16 mouse cellular contexts compared by ENCODE assay signal in the genomic region with DNA sequence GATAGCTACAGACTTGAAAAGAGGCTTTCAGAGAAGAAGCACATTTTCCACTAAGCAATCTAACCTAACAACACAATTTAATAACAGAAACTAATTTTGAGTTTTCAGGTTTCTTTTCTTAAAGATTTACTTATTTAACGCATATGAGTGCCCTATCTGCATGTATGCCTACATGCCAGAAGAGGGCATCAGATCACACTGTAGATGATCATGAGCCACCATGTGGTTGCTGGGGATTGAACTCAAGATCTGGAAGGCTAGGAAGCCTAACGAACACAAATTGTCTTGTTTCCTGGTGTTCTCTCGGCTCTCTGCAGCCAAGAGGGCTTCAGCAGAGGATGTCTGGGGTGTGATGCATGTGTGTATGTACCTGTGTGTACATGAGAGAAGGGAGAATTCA.
DNase-seq lines count a peak whose midpoint lies in the region; ATAC-seq and TF ChIP-seq lines count a peak whose summit lies in the region.
"Had no signal": no experiment of that assay in that cellular context is flagged by ENCODE, and none has a peak within 500 bp of the region (broad histone marks: within the 10 kb centered on the region; RNA-seq: fewer than 3 reads in every experiment).

No protein-coding gene starts in this region.

- H3K36me3 ChIP-seq in heart, postnatal 0 days (replicated peaks; ENCODE audit: control insufficient read depth, insufficient read depth, low read length), result no peaks in the 10 kb centered on the region
- no peaks in the 10 kb centered on the region for H3K36me3 ChIP-seq in midbrain, embryonic 11.5 days (ENCODE audit: control insufficient read depth, insufficient read depth, low read length)
- H3K36me3 ChIP-seq in midbrain, embryonic 10.5 days, result no peaks in the 10 kb centered on the region
- H3K36me3 ChIP-seq: hindbrain, embryonic 13.5 days; limb, embryonic 15.5 days had no signal

- ATAC-seq in CD4-positive, CD25-positive, alpha-beta regulatory T cell, adult 4 months, result no peak
- ATAC-seq in heart, postnatal 0 days (ENCODE audit: insufficient read depth, low read depth), result no peak
- no peak for ATAC-seq in midbrain, embryonic 11.5 days (ENCODE audit: low FRiP score)

- no peak overlapping the region for H3K4me3 ChIP-seq in heart, postnatal 0 days (ENCODE audit: low read depth, low read length)
- H3K4me3 ChIP-seq in midbrain, embryonic 11.5 days (ENCODE audit: low read depth, low read length), result no peak overlapping the region
- H3K4me3 ChIP-seq in midbrain, embryonic 10.5 days, result no peak overlapping the region
- H3K4me3 ChIP-seq: hindbrain, embryonic 13.5 days; limb, embryonic 15.5 days had no signal

- H3K4me2 ChIP-seq in heart, postnatal 0 days (ENCODE audit: low read depth, low read length), result no peak overlapping the region
- H3K4me2 ChIP-seq in midbrain, embryonic 11.5 days, result no peak overlapping the region
- H3K4me2 ChIP-seq: hindbrain, embryonic 13.5 days; limb, embryonic 15.5 days had no signal

- no peak for TF ChIP-seq EP300 in heart, postnatal 0 days (IDR thresholded peaks at IDR 0.05; ENCODE audit: low read depth)

- H3K4me1 ChIP-seq in heart, postnatal 0 days (ENCODE audit: control insufficient read depth, insufficient read depth), result no peaks in the 10 kb centered on the region; the same call in 1 of the 2 replicates
- H3K4me1 ChIP-seq in midbrain, embryonic 11.5 days (ENCODE audit: control insufficient read depth, insufficient read depth, low read length), result no peaks in the 10 kb centered on the region
- no peaks in the 10 kb centered on the region for H3K4me1 ChIP-seq in midbrain, embryonic 10.5 days
- H3K4me1 ChIP-seq: limb, embryonic 15.5 days had no signal

- H3K9ac ChIP-seq in heart, postnatal 0 days (replicated peaks; ENCODE audit: low read depth, low read length), result no peak overlapping the region
- H3K9ac ChIP-seq in midbrain, embryonic 11.5 days (ENCODE audit: low read length), result no peak overlapping the region
- H3K9ac ChIP-seq: hindbrain, embryonic 13.5 days; limb, embryonic 15.5 days had no signal

- peak; percentile 61 for DNase-seq in CD4-positive, CD25-positive, alpha-beta regulatory T cell, adult 2 months (ENCODE audit: low read depth, low spot score)
- DNase-seq in heart, postnatal 0 days (ENCODE audit: low spot score), result no peak
- DNase-seq in heart, adult 8-10 months (ENCODE audit: low spot score), result no peak
- peak; percentile 37 for DNase-seq in midbrain, embryonic 11.5 days (ENCODE audit: low spot score, missing footprints)
- no peak for DNase-seq in midbrain, embryonic 10.5 days (ENCODE audit: low spot score)
- DNase-seq in naive thymus-derived CD4-positive, alpha-beta T cell, adult 2 months (ENCODE audit: low read depth), result peak; percentile 37
- no peak for DNase-seq in urinary bladder, postnatal 25 days (ENCODE audit: low spot score)
- DNase-seq: adrenal gland, postnatal 36 days; B cell, adult 2 months; cerebellum, adult 18-20 months; heart, adult 11 months; kidney, postnatal 36 days; lung, postnatal 4 days had no signal

- 69% methylated on average over 3 of the region's 3 CpGs for WGBS in heart, postnatal 0 days
- 84% methylated on average over 3 of the region's 3 CpGs for WGBS in midbrain, embryonic 11.5 days
- 81% methylated on average over 3 of the region's 3 CpGs for WGBS in midbrain, embryonic 10.5 days

- peak; percentile 57 for TF ChIP-seq CTCF in heart, postnatal 0 days (IDR thresholded peaks at IDR 0.05; ENCODE audit: low read depth)

- H3K27ac ChIP-seq in heart, postnatal 0 days (ENCODE audit: low read depth), result no peak overlapping the region
- no peak overlapping the region for H3K27ac ChIP-seq in midbrain, embryonic 11.5 days (ENCODE audit: low read depth, low read length)
- H3K27ac ChIP-seq in midbrain, embryonic 10.5 days (replicated peaks), result no peak overlapping the region
- H3K27ac ChIP-seq: hindbrain, embryonic 13.5 days; limb, embryonic 15.5 days had no signal

- no peaks in the 10 kb centered on the region for H3K27me3 ChIP-seq in heart, postnatal 0 days (ENCODE audit: control insufficient read depth, insufficient read depth, low read length)
- no peaks in the 10 kb centered on the region for H3K27me3 ChIP-seq in midbrain, embryonic 11.5 days (ENCODE audit: control insufficient read depth, insufficient read depth, low read length)
- H3K27me3 ChIP-seq in midbrain, embryonic 10.5 days (ENCODE audit: low read depth, poor library complexity, severe bottlenecking), result no peaks in the 10 kb centered on the region
- H3K27me3 ChIP-seq: hindbrain, embryonic 13.5 days; limb, embryonic 15.5 days had no signal

- H3K9me3 ChIP-seq in heart, postnatal 0 days (replicated peaks; ENCODE audit: control insufficient read depth, low read length), result no peaks in the 10 kb centered on the region
- no peaks in the 10 kb centered on the region for H3K9me3 ChIP-seq in midbrain, embryonic 11.5 days (ENCODE audit: control insufficient read depth, low read length)
- no peaks in the 10 kb centered on the region for H3K9me3 ChIP-seq in midbrain, embryonic 10.5 days (replicated peaks)
- H3K9me3 ChIP-seq: hindbrain, embryonic 13.5 days; limb, embryonic 15.5 days had no signal

Comparison
In these comparisons a context has a peak if more than half of its experiments do, and no peak if none do; other contexts are left out.
1. DNase-seq: peak in CD4-positive, CD25-positive, alpha-beta regulatory T cell, adult 2 months (single experiment), midbrain, embryonic 11.5 days (single experiment) and naive thymus-derived CD4-positive, alpha-beta T cell, adult 2 months (single experiment); none in heart, postnatal 0 days (single experiment), heart, adult 8-10 months (single experiment), midbrain, embryonic 10.5 days (single experiment) and urinary bladder, postnatal 25 days (single experiment).